Mouse (Mus musculus) monocyte, adult 5-6 weeks (primary cell): Measurements from ENCODE around the gene Wdr26. TPM values are rescaled to one million over a fixed set of nuclear protein-coding genes. Genes with fewer than 3 reads are reported as not detected.

Experiments used
- ATAC-seq: fragments of 153-309, 156-312 bp; replicated peaks from 2 replicates; pipeline ENCODE4 v1.8.0; 2017; ENCODE audit warnings: mild to moderate bottlenecking; ENCODE audit not compliant: low TSS enrichment, insufficient number of reproducible peaks, severe bottlenecking, poor library complexity, low FRiP score
- total RNA-seq: library from RNA; stranded (forward); fragments of 200-1000, 200-491, 200-594 nt; gene quantifications from 3 replicates; pipeline ENCODE4 v1.2.3, GENCODE M21; 2017

Gene Wdr26
- total RNA-seq, 1 experiment from 2014 or later, result 228 TPM

DNA sequence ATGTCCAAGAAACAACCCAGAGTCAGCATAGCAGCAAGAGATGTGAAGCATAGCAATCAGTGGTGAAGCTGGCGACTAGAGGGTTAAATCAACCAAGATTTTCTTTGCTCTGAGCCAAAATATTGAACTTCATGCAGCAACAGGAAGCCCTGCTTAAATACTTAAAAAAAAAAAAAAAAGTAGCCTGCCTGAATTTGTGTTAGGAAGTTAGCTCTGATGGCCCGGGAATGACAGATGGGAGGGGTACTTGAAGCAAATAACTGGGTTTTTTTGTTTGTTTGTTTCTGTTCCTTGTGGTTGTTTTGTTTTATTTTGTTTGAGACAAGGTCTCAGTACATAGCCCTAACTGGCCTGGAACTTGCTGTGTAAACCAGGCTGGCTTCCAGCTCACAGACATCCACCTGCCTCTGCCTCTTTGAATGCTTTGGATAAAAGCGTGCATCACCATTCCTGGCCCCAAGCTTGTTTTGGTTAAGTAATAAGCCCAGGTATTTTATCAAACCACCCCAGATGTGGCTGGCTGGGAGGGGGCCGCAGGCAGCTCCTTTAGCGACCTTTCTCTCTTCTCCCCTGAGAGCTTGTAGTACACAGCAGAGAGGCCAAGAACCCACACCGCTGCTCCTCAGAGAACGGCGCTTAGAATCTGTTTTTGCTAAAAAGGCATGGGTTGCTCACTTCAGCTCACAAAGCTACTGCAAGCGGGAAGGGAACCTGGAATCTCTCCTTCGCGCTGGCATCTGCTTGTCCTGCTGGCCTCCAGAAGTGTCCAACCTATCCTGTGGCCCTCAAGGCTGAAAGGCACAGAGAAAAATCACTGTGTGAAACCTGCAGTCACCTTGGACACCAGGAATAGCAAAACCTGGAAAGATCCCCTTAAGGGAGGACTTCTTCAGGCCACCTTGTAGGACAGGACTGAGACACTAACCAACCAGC is 34.0 kb upstream of the Wdr26 start:
- ATAC-seq, result no peak

DNA sequence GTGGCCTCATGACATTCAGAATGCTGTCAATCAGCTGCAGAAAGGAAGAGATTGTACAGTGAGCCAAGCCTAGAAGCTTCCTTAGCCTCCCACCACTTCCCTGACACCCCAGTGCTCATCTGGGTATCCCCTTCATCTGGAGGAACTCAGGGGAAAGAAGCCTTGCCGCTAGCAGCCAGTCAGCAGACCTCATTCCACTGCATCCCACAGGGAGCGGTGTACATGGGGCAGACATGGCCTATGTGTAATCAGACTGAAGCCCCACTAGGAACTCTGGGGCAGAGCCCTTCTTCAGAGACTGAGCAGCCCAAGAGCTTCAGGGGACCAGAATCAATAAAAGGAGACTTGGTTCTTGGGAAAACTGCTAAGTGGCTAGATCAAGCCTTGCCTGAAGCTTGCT is 33.3 kb upstream of the Wdr26 start:
- no peak for ATAC-seq

DNA sequence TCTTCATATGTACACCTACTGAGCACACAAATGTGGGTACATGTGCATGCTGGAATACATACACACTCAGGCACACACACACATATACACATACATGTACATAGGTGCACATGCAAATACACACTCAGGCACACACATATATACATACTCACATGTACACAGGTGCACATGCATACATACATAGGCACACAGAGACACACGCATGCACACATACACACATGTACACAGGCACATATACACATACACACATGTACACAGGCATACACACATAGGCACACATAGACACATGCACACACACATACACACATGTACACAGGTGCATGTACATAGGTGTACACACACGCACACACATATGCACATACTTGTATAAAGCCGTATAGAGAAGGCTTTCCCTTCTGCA is 29.4 kb upstream of the Wdr26 start:
- no peak for ATAC-seq

- ATAC-seq, result peak; percentile 49; the same call in 1 of the 2 replicates
These were observed 25.5 kb upstream of the Wdr26 start for GRCm38 (mm10) chr1:181237332-181237731.

- ATAC-seq, result peak; percentile 25; the same call in 1 of the 2 replicates
These were observed 22.7 kb upstream of the Wdr26 start for GRCm38 (mm10) chr1:181234326-181235035.

- ATAC-seq, result no peak
These were observed 21.9 kb upstream of the Wdr26 start for GRCm38 (mm10) chr1:181233734-181234133.

DNA sequence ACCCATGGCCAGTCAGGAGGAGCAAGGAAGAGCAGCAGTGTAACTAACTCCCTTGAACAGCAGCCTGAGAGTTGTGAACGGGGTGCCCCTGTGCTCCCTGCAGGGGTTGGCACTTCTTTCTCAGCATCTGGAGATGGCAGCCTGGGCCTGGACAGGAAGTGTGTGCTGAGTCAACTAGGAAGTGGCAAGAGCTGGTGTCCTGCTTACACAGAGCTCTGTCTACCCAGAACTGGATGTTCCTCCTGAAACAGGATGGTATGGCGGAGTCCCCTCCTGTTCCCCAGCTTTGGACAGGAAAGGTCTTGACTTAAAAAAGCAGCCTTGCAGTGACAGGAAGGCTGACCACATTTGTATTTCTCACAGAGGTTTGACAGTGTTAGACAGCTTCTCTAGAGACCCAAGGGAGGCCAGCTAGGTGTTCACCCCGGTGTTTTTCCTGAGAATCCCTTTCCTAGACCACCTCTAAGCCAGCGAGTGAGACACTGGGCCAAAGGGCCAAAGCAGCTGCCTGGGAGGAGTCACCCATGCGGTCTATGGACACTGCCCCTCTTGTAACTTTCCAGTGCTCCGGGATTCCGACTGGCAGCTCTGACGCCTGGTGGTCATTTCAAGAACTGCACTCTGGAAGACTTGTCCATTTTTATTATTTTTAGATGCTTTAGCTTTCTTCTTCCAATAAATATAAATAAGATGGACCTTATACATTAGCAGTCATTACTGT is 20.7 kb upstream of the Wdr26 start:
- peak; percentile 74 for ATAC-seq

DNA sequence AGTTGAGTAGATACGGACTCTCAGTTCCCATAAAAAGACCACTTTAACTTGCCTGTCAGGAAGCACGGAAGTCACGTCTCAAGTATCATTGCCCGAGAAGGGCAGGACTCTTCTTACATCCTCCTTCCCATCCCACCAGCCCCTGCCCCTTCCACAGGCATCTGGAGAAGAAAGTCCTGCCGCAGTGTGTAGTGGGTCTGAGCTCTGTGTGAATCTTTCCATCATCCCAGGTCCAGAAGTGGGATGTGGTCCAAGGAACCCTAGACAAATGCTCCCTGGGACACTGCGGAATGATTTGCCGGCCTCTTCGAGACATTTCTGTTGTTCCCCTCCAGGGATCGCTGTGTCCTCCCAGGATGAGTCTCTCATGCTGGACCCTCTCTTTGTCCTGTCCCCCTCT is 20.0 kb upstream of the Wdr26 start:
- ATAC-seq, result no peak

- ATAC-seq, result no peak
These were observed 19.5 kb upstream of the Wdr26 start for GRCm38 (mm10) chr1:181231262-181231661.

GRCm38 (mm10) chr1:181230731-181231148 is 18.9 kb upstream of the Wdr26 start:
- peak; percentile 44 for ATAC-seq

DNA sequence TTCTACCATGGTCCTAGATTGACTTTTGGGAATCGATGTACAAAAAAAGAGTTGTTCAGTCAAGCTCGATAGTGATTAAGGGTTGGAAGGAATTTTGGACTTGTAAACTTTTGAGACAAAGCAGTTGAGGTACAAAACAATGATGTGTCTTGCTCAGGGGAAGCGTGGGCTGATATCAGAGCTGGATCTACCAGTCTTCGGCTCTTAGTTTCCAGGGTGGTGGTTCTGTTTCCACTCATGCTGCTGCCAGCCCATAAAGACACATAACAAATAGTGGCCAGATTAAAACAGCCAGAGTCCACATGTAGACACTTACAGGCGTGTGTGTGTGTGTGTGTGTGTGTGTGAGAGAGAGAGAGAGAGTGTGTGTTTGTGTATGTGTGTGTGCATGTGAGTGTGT is 17.2 kb upstream of the Wdr26 start:
- no peak for ATAC-seq

- ATAC-seq, result no peak
These were observed 16.8 kb upstream of the Wdr26 start for GRCm38 (mm10) chr1:181228591-181228990.

DNA sequence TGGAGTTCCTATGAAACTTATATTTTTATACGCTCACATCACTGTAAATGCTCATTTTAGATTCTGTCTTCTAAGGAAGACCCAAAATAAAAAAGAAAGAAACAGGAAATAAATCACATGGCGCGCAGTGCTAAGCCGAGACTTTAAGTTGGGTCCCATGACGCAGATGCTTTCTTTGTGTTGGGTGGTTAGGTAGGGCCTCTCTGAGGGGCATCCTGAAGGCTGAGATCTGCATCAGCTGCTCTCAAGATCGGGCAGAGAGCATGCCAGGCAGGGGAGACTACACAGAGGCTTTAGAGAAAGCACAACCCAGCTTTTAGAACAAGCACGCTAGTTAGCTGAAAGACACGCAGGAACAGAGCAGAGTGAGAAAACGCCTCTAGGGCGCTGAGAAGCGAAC is 16.0 kb upstream of the Wdr26 start:
- no peak for ATAC-seq

GRCm38 (mm10) chr1:181226850-181227249 is 15.0 kb upstream of the Wdr26 start:
- ATAC-seq, result 0 out of 2 replicates have a peak, but pooled peaks have one; percentile 14

GRCm38 (mm10) chr1:181225281-181225680 is 13.5 kb upstream of the Wdr26 start:
- no peak for ATAC-seq

DNA sequence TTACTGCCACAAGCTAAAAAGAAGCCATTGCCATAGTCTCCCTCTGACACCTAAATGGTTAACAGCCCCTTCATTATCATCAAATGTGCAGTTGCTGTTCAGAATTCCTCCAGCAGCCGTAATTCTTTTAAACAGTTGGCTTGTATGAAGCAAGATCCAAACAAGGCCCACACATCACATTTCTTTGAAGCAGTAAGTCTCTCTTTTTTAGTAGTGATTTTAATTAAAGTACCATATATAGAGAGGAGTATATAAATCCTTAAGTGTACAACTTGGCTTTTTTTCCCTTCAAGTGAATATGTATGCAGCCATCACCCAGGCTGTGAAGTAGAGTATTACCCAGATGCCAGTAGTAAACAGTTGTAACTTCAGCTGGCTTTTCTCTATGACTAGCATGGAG is 10.2 kb upstream of the Wdr26 start:
- ATAC-seq, result no peak

- no peak for ATAC-seq
These were observed 4.5 kb upstream of the Wdr26 start for GRCm38 (mm10) chr1:181216315-181216714.

DNA sequence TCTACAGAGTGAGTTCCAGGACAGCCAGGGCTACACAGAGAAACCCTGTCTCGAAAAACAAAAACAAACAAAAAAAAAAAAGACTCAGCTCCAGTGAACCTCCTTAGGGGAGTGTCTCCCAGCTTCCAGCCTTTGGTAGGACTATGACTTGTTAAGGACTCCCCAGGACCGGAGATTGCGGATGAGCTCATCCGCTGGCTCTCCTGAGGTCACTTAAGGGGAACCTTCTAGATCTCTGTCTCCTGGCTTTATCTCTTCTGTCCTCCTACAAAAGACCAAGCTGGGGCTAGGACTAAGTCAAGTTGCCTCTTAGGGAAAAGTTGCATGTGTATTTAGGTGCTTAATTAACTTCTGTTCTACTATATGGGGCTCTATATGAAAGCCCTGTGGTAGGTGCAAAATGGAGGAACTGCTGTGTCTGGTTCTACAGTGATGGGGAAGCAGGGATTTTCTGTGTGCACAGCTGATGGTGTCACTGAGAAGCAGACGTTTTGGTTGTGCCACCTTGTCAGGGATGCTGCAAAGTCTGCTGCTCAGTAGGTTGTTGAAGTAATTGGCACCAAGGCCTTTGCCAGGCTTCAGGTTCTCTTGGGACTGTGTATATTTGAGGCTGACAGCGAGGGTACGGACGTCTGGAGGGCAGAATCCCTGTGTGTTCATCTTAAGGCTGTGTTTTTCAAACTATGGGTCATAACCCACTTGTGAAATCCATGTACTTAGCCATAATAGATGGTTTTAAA is 2.7 kb upstream of the Wdr26 start:
- no peak for ATAC-seq
